Mouse (Mus musculus) forebrain, postnatal 0 days (tissue): ENCODE data around the gene Arfgap3. TPM values are rescaled to one million over a fixed set of nuclear protein-coding genes. Genes with fewer than 3 reads are reported as not detected.

ENCODE experiments used
- ATAC-seq: fragments of 200-750 bp; cut with Nextera tagmentation; 2 replicates; pipeline ENCODE4 v1.8.0; 2017; ENCODE audit warnings: mild to moderate bottlenecking, moderate library complexity
- DNase-seq: peaks from one replicate; pipeline ENCODE4 v3.0.0-alpha.2; 2015
- H3K27ac ChIP-seq: fragments of 300-500 bp; sonication (generic); 2 replicates; pipeline ENCODE4 v1.5.1; 2014; ENCODE audit warnings: low read depth, mild to moderate bottlenecking, antibody characterized with exemption, low read length, moderate library complexity, mixed read lengths
- H3K27me3 ChIP-seq: fragments of 300-500 bp; sonication (generic); 2 replicates; pipeline ENCODE4 v1.6.1; 2014; ENCODE audit warnings: mild to moderate bottlenecking, low read length, mixed read lengths; ENCODE audit not compliant: insufficient read depth
- H3K36me3 ChIP-seq: fragments of 300-500 bp; sonication (generic); 2 replicates; pipeline ENCODE4 v1.6.1; 2014; ENCODE audit warnings: mild to moderate bottlenecking, moderate library complexity; ENCODE audit not compliant: insufficient read depth
- H3K4me1 ChIP-seq: fragments of 300-500 bp; sonication (generic); 2 replicates; pipeline ENCODE4 v1.6.1; 2014; ENCODE audit warnings: antibody characterized with exemption; ENCODE audit not compliant: insufficient read depth
- H3K4me2 ChIP-seq: fragments of 300-500 bp; sonication (generic); 2 replicates; pipeline ENCODE4 v1.6.1; 2014; ENCODE audit warnings: low read depth, mild to moderate bottlenecking, moderate library complexity
- H3K4me3 ChIP-seq: fragments of 300-500 bp; sonication (generic); 2 replicates; pipeline ENCODE4 v1.5.1; 2014; ENCODE audit warnings: low read depth, low read length, mixed read lengths
- H3K9ac ChIP-seq: fragments of 300-500 bp; sonication (generic); 2 replicates; pipeline ENCODE4 v1.6.1; 2014; ENCODE audit warnings: mild to moderate bottlenecking
- H3K9me3 ChIP-seq: fragments of 300-500 bp; sonication (generic); 2 replicates; pipeline ENCODE4 v1.6.1; 2016; ENCODE audit warnings: low read length
- CTCF ChIP-seq: sonication (generic); IDR thresholded peaks from 2 replicates; pipeline ENCODE4 v1.5.1; 2016; ENCODE audit warnings: antibody characterized with exemption, control low read depth, low read depth
- WGBS: fragments of 180-500 bp; shearing (Covaris S2); extraction: QIAGEN DNeasy Blood & Tissue Kit; methylation state at CpG from one replicate; pipeline ENCODE4 v1.1.7; 2014; 5-methylcytosine and 5-hydroxymethylcytosine counted together
- polyA plus RNA-seq: library from polyadenylated mRNA; unstranded; fragments of >200 nt; fragmentation: Nextera tagmentation; extraction: Ambion mirVana; gene quantifications from 2 replicates; pipeline ENCODE4 v1.2.1, GENCODE M21; 2015
- total RNA-seq: library from RNA; depleted of rRNA; stranded (reverse); fragments of >200 nt; gene quantifications from 2 replicates; pipeline ENCODE4 v1.2.3, GENCODE M21; 2014

The Arfgap3 gene
- total and polyA plus RNA-seq, 2 experiments from 2014 or later, result 33.7 to 41.0 TPM

- DNase-seq (no peak), ATAC-seq (no peak)
- Histone ChIP-seq H3K4me3 (no peak overlapping the region), H3K27ac (no peak overlapping the region), H3K4me1 (no peaks in the 10 kb centered on the region), H3K27me3 (no peaks in the 10 kb centered on the region), H3K36me3 (peaks cover 21% of the 10 kb centered on the region), H3K4me2 (no peak overlapping the region), H3K9ac (no peak overlapping the region), H3K9me3 (no peaks in the 10 kb centered on the region)
- TF ChIP-seq CTCF, result no peak
- WGBS, result 61% methylated on average over 10 of the region's 10 CpGs
Observed at GRCm38 (mm10) chr15:83299916-83300582, 50.0 kb downstream of the Arfgap3 start.

DNA sequence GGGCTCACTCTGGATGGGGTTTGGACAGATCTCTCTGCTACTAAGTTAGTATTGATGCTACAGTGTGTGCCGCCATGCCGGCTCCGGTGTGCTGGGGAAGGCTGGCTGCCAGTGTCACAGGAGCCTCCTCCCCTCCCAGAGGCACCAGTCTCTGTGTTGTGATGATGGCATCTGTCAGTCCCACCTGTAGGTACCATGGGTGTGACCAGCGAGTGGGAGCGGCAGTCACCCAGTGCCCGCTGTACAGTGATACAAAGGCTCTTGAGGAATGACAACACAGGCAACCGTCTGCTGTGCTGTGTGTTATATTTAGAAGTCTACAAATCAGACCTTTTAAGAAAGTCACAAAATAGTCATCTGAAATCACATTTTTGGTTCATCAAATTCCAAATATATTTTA is 50.6 kb downstream of the Arfgap3 start:
- peaks cover 17% of the 10 kb centered on the region for H3K36me3 ChIP-seq
- no peak overlapping the region for H3K4me3 ChIP-seq
- H3K9me3 ChIP-seq, result no peaks in the 10 kb centered on the region
- H3K4me2 ChIP-seq, result no peak overlapping the region
- H3K9ac ChIP-seq, result no peak overlapping the region
- no peak for TF ChIP-seq CTCF
- DNase-seq (no peak), ATAC-seq (no peak)
- H3K27me3 ChIP-seq, result no peaks in the 10 kb centered on the region
- WGBS, result 87% methylated on average over 7 of the region's 7 CpGs
- no peaks in the 10 kb centered on the region for H3K4me1 ChIP-seq
- H3K27ac ChIP-seq, result no peak overlapping the region

DNA sequence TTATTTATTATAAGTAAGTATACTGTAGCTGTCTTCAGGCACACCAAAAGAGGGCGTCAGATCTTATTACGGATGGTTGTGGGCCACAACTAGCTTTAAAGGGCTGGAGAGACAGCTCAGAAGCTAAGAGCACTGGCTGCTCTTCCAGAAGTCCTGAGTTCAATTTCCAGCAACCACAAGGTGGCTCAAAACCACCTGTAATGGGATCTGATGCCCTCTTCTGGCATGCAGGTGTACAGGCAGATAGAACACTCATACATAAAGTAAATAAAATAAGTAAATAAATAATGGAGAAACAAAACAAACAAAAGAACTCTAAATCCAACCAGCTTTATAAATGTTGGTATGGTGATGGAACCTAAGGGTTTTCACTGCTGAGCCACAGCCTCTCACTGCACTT is 51.2 kb downstream of the Arfgap3 start:
- DNase-seq (no peak), ATAC-seq (no peak)
- 88% methylated on average over 2 of the region's 2 CpGs for WGBS
- no peak overlapping the region for H3K4me2 ChIP-seq
- H3K36me3 ChIP-seq, result peaks cover 16% of the 10 kb centered on the region
- TF ChIP-seq CTCF, result peak; percentile 38; the same call in 1 of the 2 replicates
- H3K27ac ChIP-seq, result no peak overlapping the region
- H3K4me3 ChIP-seq, result no peak overlapping the region
- no peaks in the 10 kb centered on the region for H3K4me1 ChIP-seq
- no peak overlapping the region for H3K9ac ChIP-seq
- H3K9me3 ChIP-seq, result no peaks in the 10 kb centered on the region
- H3K27me3 ChIP-seq, result no peaks in the 10 kb centered on the region

DNA sequence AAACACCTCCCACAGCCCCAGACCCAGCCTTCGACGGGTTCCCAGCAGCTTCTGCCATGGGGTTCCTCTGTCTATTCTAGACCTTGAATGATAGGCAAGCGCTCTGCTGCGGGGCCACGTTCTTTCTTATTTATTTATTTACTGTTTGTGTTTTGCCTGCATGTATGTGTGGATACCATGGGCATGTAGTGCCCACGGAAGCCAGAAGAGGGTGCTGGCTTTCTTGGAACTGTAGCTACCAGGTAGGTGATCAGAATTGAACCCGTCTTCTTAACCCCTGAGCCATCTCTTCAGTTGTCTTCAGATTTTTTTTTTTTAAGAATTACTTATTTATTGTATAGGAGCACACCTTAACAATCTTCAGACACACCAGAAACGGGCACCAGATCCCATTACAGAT is 51.7 kb downstream of the Arfgap3 start:
- WGBS, result 87% methylated on average over 8 of the region's 8 CpGs
- Histone ChIP-seq H3K27me3 (no peaks in the 10 kb centered on the region), H3K9me3 (no peaks in the 10 kb centered on the region), H3K27ac (no peak overlapping the region), H3K4me2 (no peak overlapping the region), H3K36me3 (peaks cover 11% of the 10 kb centered on the region), H3K4me1 (no peaks in the 10 kb centered on the region), H3K4me3 (no peak overlapping the region), H3K9ac (no peak overlapping the region)
- 0 out of 2 replicates have a peak, but pooled peaks have one; percentile 16 for TF ChIP-seq CTCF
- ATAC-seq, result no peak
- DNase-seq, result no peak

- H3K27ac ChIP-seq, result no peak overlapping the region; the same call in 1 of the 2 replicates
- ATAC-seq, result peak; percentile 82
- H3K4me3 ChIP-seq, result no peak overlapping the region
- no peaks in the 10 kb centered on the region for H3K4me1 ChIP-seq
- WGBS, result 46% methylated on average over 7 of the region's 8 CpGs
- H3K27me3 ChIP-seq, result no peaks in the 10 kb centered on the region
- H3K4me2 ChIP-seq, result no peak overlapping the region
- H3K36me3 ChIP-seq, result peaks cover 6% of the 10 kb centered on the region; the same call in 1 of the 2 replicates
- DNase-seq, result peak; percentile 32
- no peaks in the 10 kb centered on the region for H3K9me3 ChIP-seq
- no peak overlapping the region for H3K9ac ChIP-seq
- no peak for TF ChIP-seq CTCF
Observed at GRCm38 (mm10) chr15:83296771-83297311, 53.2 kb downstream of the Arfgap3 start.

DNA sequence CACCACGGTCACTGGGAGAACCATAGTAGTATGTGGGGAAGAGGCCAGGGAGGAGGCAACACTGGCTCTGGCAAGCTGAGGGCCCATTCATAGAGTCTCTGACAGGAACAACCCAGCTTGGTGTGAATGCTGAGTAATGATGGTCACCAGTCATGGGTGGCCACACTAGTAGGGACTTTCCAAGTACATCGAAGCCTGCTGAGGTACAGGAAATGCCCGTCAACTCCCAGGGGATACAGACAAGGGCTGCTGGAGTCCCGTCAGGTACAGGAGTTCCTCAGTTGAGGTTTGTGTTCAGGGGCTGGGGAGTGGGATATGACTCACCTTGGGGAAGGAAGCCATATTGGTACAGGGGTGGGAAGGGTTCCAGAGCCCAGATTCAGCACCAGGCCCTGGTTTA is 54.0 kb downstream of the Arfgap3 start:
- DNase-seq (no peak), ATAC-seq (no peak)
- no peaks in the 10 kb centered on the region for H3K9me3 ChIP-seq
- TF ChIP-seq CTCF, result no peak
- peaks cover 6% of the 10 kb centered on the region; the same call in 1 of the 2 replicates for H3K36me3 ChIP-seq
- H3K9ac ChIP-seq, result no peak overlapping the region
- 89% methylated on average over 4 of the region's 4 CpGs for WGBS
- no peaks in the 10 kb centered on the region for H3K27me3 ChIP-seq
- H3K4me1 ChIP-seq, result no peaks in the 10 kb centered on the region
- H3K27ac ChIP-seq, result no peak overlapping the region
- no peak overlapping the region for H3K4me3 ChIP-seq
- no peak overlapping the region for H3K4me2 ChIP-seq

GRCm38 (mm10) chr15:83294954-83295353 is 55.1 kb downstream of the Arfgap3 start:
- no peaks in the 10 kb centered on the region for H3K9me3 ChIP-seq
- WGBS, result 72% methylated on average over 3 of the region's 3 CpGs
- no peaks in the 10 kb centered on the region for H3K27me3 ChIP-seq
- H3K4me1 ChIP-seq, result no peaks in the 10 kb centered on the region
- ATAC-seq (no peak), DNase-seq (no peak)
- no peak overlapping the region for H3K4me2 ChIP-seq
- peaks cover 6% of the 10 kb centered on the region; the same call in 1 of the 2 replicates for H3K36me3 ChIP-seq
- no peak for TF ChIP-seq CTCF
- no peak overlapping the region for H3K9ac ChIP-seq
- H3K4me3 ChIP-seq, result no peak overlapping the region
- no peak overlapping the region for H3K27ac ChIP-seq
